Mouse (Mus musculus) intestine, postnatal 0 days (tissue): Measurements from ENCODE around the gene Smyd1. TPM values are rescaled to one million over a fixed set of nuclear protein-coding genes. Genes with fewer than 3 reads are reported as not detected.

Experiments
- ATAC-seq: fragments of 200-750 bp; cut with Nextera tagmentation; 2 replicates; pipeline ENCODE4 v1.8.0; 2017; ENCODE audit warnings: mild to moderate bottlenecking, moderate TSS enrichment, moderate library complexity
- H3K27ac ChIP-seq: fragments of 300-500 bp; sonication (generic); 2 replicates; pipeline ENCODE4 v1.5.1; 2014; ENCODE audit warnings: mild to moderate bottlenecking, low read depth, low read length, moderate library complexity
- H3K27me3 ChIP-seq: fragments of 300-500 bp; sonication (generic); replicated peaks from 2 replicates; pipeline ENCODE4 v1.6.1; 2014; ENCODE audit warnings: low read length, mixed read lengths; ENCODE audit not compliant: control insufficient read depth, insufficient read depth
- H3K36me3 ChIP-seq: fragments of 300-500 bp; sonication (generic); 2 replicates; pipeline ENCODE4 v1.6.1; 2014; ENCODE audit warnings: mild to moderate bottlenecking, moderate library complexity; ENCODE audit not compliant: control insufficient read depth, insufficient read depth
- H3K4me1 ChIP-seq: fragments of 300-500 bp; sonication (generic); replicated peaks from 2 replicates; pipeline ENCODE4 v1.6.1; 2014; ENCODE audit warnings: antibody characterized with exemption, low read length, mixed read lengths; ENCODE audit not compliant: control insufficient read depth, insufficient read depth
- H3K4me2 ChIP-seq: fragments of 300-500 bp; sonication (generic); replicated peaks from 2 replicates; pipeline ENCODE4 v1.6.1; 2014; ENCODE audit warnings: low read depth, mild to moderate bottlenecking, moderate library complexity
- H3K4me3 ChIP-seq: fragments of 300-500 bp; sonication (generic); 2 replicates; pipeline ENCODE4 v1.5.1; 2014; ENCODE audit warnings: low read depth, low read length
- H3K9ac ChIP-seq: fragments of 300-500 bp; sonication (generic); 2 replicates; pipeline ENCODE4 v1.6.1; 2014; ENCODE audit warnings: mild to moderate bottlenecking, low read depth, low read length
- H3K9me3 ChIP-seq: fragments of 300-500 bp; sonication (generic); 2 replicates; pipeline ENCODE4 v1.6.1; 2016; ENCODE audit warnings: mixed run types; ENCODE audit not compliant: control insufficient read depth
- CTCF ChIP-seq: sonication (generic); IDR thresholded peaks from 2 replicates; pipeline ENCODE4 v1.5.1; 2016; ENCODE audit warnings: low read depth, mild to moderate bottlenecking, control low read depth, antibody characterized with exemption, moderate library complexity
- WGBS: fragments of 180-500 bp; shearing (Covaris S2); extraction: QIAGEN DNeasy Blood & Tissue Kit; methylation state at CpG from one replicate; pipeline ENCODE4 v1.1.7; 2014; 5-methylcytosine and 5-hydroxymethylcytosine counted together
- polyA plus RNA-seq: library from polyadenylated mRNA; unstranded; fragments of >200 nt; fragmentation: Nextera tagmentation; extraction: Ambion mirVana; gene quantifications from 2 replicates; pipeline ENCODE4 v1.2.1, GENCODE M21; 2015

Gene Smyd1
- polyA plus RNA-seq, 1 experiment from 2014 or later = 0.13 TPM

- Histone ChIP-seq H3K4me2 (no peak overlapping the region), H3K27ac (peak overlapping the region; percentile 37), H3K4me1 (no peaks in the 10 kb centered on the region), H3K27me3 (no peaks in the 10 kb centered on the region), H3K36me3 (no peaks in the 10 kb centered on the region), H3K9ac (no peak overlapping the region), H3K4me3 (no peak overlapping the region), H3K9me3 (no peaks in the 10 kb centered on the region)
- no peak for TF ChIP-seq CTCF
- peak; percentile 19; the same call in 1 of the 2 replicates for ATAC-seq
- WGBS = 68% methylated on average over 13 of the region's 13 CpGs
Measured at GRCm38 (mm10) chr6:71197636-71198535, 124.1 kb downstream of the Smyd1 start.

- no peak overlapping the region for H3K9ac ChIP-seq
- H3K9me3 ChIP-seq = no peaks in the 10 kb centered on the region
- H3K4me3 ChIP-seq = no peak overlapping the region
- H3K36me3 ChIP-seq = no peaks in the 10 kb centered on the region
- no peak overlapping the region for H3K27ac ChIP-seq
- no peak for ATAC-seq
- no peak overlapping the region for H3K4me2 ChIP-seq
- TF ChIP-seq CTCF = no peak
- no peaks in the 10 kb centered on the region for H3K27me3 ChIP-seq
- no peaks in the 10 kb centered on the region for H3K4me1 ChIP-seq
Measured at GRCm38 (mm10) chr6:71196107-71196506, 125.9 kb downstream of the Smyd1 start.

GRCm38 (mm10) chr6:71193151-71193740 is 128.8 kb downstream of the Smyd1 start:
- H3K4me2 ChIP-seq = no peak overlapping the region
- no peak overlapping the region for H3K4me3 ChIP-seq
- no peaks in the 10 kb centered on the region for H3K9me3 ChIP-seq
- no peaks in the 10 kb centered on the region for H3K4me1 ChIP-seq
- H3K36me3 ChIP-seq = no peaks in the 10 kb centered on the region
- no peak overlapping the region for H3K27ac ChIP-seq
- 79% methylated on average over 6 of the region's 6 CpGs for WGBS
- no peaks in the 10 kb centered on the region for H3K27me3 ChIP-seq
- no peak for TF ChIP-seq CTCF
- no peak overlapping the region for H3K9ac ChIP-seq
- ATAC-seq = no peak

- Histone ChIP-seq H3K4me2 (no peak overlapping the region), H3K9me3 (no peaks in the 10 kb centered on the region), H3K4me1 (no peaks in the 10 kb centered on the region), H3K27ac (no peak overlapping the region), H3K9ac (no peak overlapping the region), H3K4me3 (no peak overlapping the region), H3K27me3 (no peaks in the 10 kb centered on the region), H3K36me3 (no peaks in the 10 kb centered on the region)
- WGBS = 93% methylated on average over 2 of the region's 2 CpGs
- TF ChIP-seq CTCF = no peak
- ATAC-seq = no peak
Measured at GRCm38 (mm10) chr6:71190501-71190900, 131.5 kb downstream of the Smyd1 start.

GRCm38 (mm10) chr6:71189578-71189977 is 132.5 kb downstream of the Smyd1 start:
- no peak for TF ChIP-seq CTCF
- Histone ChIP-seq H3K4me2 (no peak overlapping the region), H3K27me3 (no peaks in the 10 kb centered on the region), H3K9ac (no peak overlapping the region), H3K4me1 (no peaks in the 10 kb centered on the region; the same call in 1 of the 2 replicates), H3K9me3 (no peaks in the 10 kb centered on the region), H3K27ac (no peak overlapping the region), H3K4me3 (no peak overlapping the region), H3K36me3 (no peaks in the 10 kb centered on the region)
- ATAC-seq = no peak
- 61% methylated on average over 1 of the region's 1 CpGs for WGBS

GRCm38 (mm10) chr6:71184941-71185604 is 137.0 kb downstream of the Smyd1 start:
- 43% methylated on average over 7 of the region's 7 CpGs for WGBS
- Histone ChIP-seq H3K4me3 (no peak overlapping the region), H3K4me2 (no peak overlapping the region), H3K4me1 (no peaks in the 10 kb centered on the region; the same call in 1 of the 2 replicates), H3K27me3 (no peaks in the 10 kb centered on the region), H3K27ac (no peak overlapping the region), H3K9ac (no peak overlapping the region), H3K9me3 (no peaks in the 10 kb centered on the region), H3K36me3 (no peaks in the 10 kb centered on the region)
- ATAC-seq = peak; percentile 74
- no peak for TF ChIP-seq CTCF
